Mouse (Mus musculus): ENCODE results near the gene Rarb.

Rarb gene

GRCm38 (mm10) chr14:16528631-16529030, 290.3 kb downstream of the Rarb start:
- DNase-seq (ENCODE audit: low spot score) = no peak

- no peak for DNase-seq (ENCODE audit: low spot score)
Observed at GRCm38 (mm10) chr14:16526120-16526519, 292.8 kb downstream of the Rarb start.

- DNase-seq (ENCODE audit: low spot score) = no peak
Observed at GRCm38 (mm10) chr14:16525137-16525924, 293.6 kb downstream of the Rarb start.

- no peak for DNase-seq (ENCODE audit: low spot score)
Observed at GRCm38 (mm10) chr14:16522852-16523251, 296.1 kb downstream of the Rarb start.

- no peak for DNase-seq (ENCODE audit: low spot score)
Observed at GRCm38 (mm10) chr14:16519588-16520167, 299.3 kb downstream of the Rarb start.

GRCm38 (mm10) chr14:16517958-16518357, 301.0 kb downstream of the Rarb start:
- no peak for DNase-seq (ENCODE audit: low spot score)

GRCm38 (mm10) chr14:16515731-16516130, 303.2 kb downstream of the Rarb start:
- DNase-seq (ENCODE audit: low spot score) = no peak

GRCm38 (mm10) chr14:16510574-16510973, 308.4 kb downstream of the Rarb start:
- DNase-seq (ENCODE audit: low spot score) = no peak

GRCm38 (mm10) chr14:16509825-16510224, 309.1 kb downstream of the Rarb start:
- DNase-seq (ENCODE audit: low spot score) = no peak

GRCm38 (mm10) chr14:16508760-16509159, 310.2 kb downstream of the Rarb start:
- no peak for DNase-seq (ENCODE audit: low spot score)

GRCm38 (mm10) chr14:16497226-16497661, 321.7 kb downstream of the Rarb start:
- no peak for DNase-seq (ENCODE audit: low spot score)

- DNase-seq (ENCODE audit: low spot score) = no peak
Observed at GRCm38 (mm10) chr14:16483656-16484380, 335.1 kb downstream of the Rarb start.

- no peak for DNase-seq (ENCODE audit: low spot score)
Observed at GRCm38 (mm10) chr14:16480621-16481020, 338.3 kb downstream of the Rarb start.

GRCm38 (mm10) chr14:16479521-16479920, 339.4 kb downstream of the Rarb start:
- no peak for DNase-seq (ENCODE audit: low spot score)

GRCm38 (mm10) chr14:16478606-16479323, 340.2 kb downstream of the Rarb start:
- DNase-seq (ENCODE audit: low spot score) = no peak

- DNase-seq (ENCODE audit: low spot score) = no peak
Observed at GRCm38 (mm10) chr14:16448269-16448987, 370.5 kb downstream of the Rarb start.

- DNase-seq (ENCODE audit: low spot score) = no peak
Observed at GRCm38 (mm10) chr14:16447587-16447986, 371.4 kb downstream of the Rarb start.

- no peak for DNase-seq (ENCODE audit: low spot score)
Observed at GRCm38 (mm10) chr14:16444859-16445258, 374.1 kb downstream of the Rarb start.

GRCm38 (mm10) chr14:16439385-16440126, 379.4 kb downstream of the Rarb start:
- no peak for DNase-seq (ENCODE audit: low spot score)

GRCm38 (mm10) chr14:16437386-16437785, 381.6 kb downstream of the Rarb start:
- DNase-seq (ENCODE audit: low spot score) = no peak

All from testis, postnatal 10 days (tissue).